Mouse (Mus musculus) ES-E14 (cell line): ENCODE measurements around the gene Cyp2s1. TPM values are rescaled to one million over a fixed set of nuclear protein-coding genes. Genes with fewer than 3 reads are reported as not detected.

Experiments used
- DNase-seq: peaks from one replicate; pipeline ENCODE4 v3.0.0-alpha.2; 2013; ENCODE audit warnings: low read depth, low spot score
- H3K27ac ChIP-seq: 2 replicates; pipeline ENCODE4 v1.5.1; 2012; ENCODE audit warnings: low read depth, mild to moderate bottlenecking, low read length, moderate library complexity, mixed read lengths; ENCODE audit not compliant: poor library complexity, insufficient read depth, severe bottlenecking
- H3K36me3 ChIP-seq: 2 replicates; pipeline ENCODE4 v1.6.1; 2012; ENCODE audit warnings: mild to moderate bottlenecking, low read length, moderate library complexity, mixed read lengths; ENCODE audit not compliant: control insufficient read depth, poor library complexity, insufficient read depth, severe bottlenecking
- H3K4me1 ChIP-seq, 2 experiments: fragments of 150-350 bp in 1 of 2; sonication (generic) in 1 of 2; 2 replicates each; pipeline ENCODE4 v1.6.1; 2012; ENCODE audit warnings: low read length in 2 of 2, mild to moderate bottlenecking in 1 of 2, mixed read lengths in 1 of 2; ENCODE audit not compliant: control insufficient read depth in 2 of 2, insufficient read depth in 2 of 2, poor library complexity in 1 of 2
- H3K4me3 ChIP-seq, 2 experiments: fragments of 150-350 bp in 1 of 2; sonication (generic) in 1 of 2; 2 replicates each; pipeline ENCODE4 v1.5.1; 2012; ENCODE audit warnings: low read length in 2 of 2, low read depth in 1 of 2, mild to moderate bottlenecking in 1 of 2, mixed read lengths in 1 of 2; ENCODE audit not compliant: insufficient read depth in 1 of 2, poor library complexity in 1 of 2, severe bottlenecking in 1 of 2
- H3K9ac ChIP-seq: 2 replicates; pipeline ENCODE4 v1.6.1; 2012; ENCODE audit warnings: low read depth, mild to moderate bottlenecking, low read length, mixed read lengths; ENCODE audit not compliant: poor library complexity, insufficient read depth, severe bottlenecking
- H3K9me3 ChIP-seq: fragments of 150-350 bp; sonication (generic); 2 replicates; pipeline ENCODE4 v1.6.1; 2012; ENCODE audit warnings: low read depth, mild to moderate bottlenecking, low read length; ENCODE audit not compliant: control insufficient read depth, insufficient read depth
- CHD2 ChIP-seq: IDR thresholded peaks from 2 replicates; pipeline ENCODE4 v1.6.1; 2014; ENCODE audit warnings: mild to moderate bottlenecking, low read depth, low read length, inconsistent platforms
- HCFC1 ChIP-seq: IDR thresholded peaks from 2 replicates; pipeline ENCODE4 v1.6.1; 2012; ENCODE audit warnings: low read length, inconsistent platforms, borderline replicate concordance; ENCODE audit not compliant: insufficient read depth
- MAFK ChIP-seq: IDR thresholded peaks from 2 replicates; pipeline ENCODE4 v1.6.1; 2014; ENCODE audit warnings: mild to moderate bottlenecking, low read depth, low read length, inconsistent platforms; ENCODE audit not compliant: insufficient read depth
- ZC3H11A ChIP-seq: IDR thresholded peaks from 2 replicates; pipeline ENCODE4 v1.6.1; 2012; ENCODE audit warnings: low read depth, mild to moderate bottlenecking, inconsistent platforms, low read length, borderline replicate concordance
- ZNF384 ChIP-seq: IDR thresholded peaks from 2 replicates; pipeline ENCODE4 v1.6.1; 2012; ENCODE audit warnings: low read depth, low read length, inconsistent platforms
- in situ Hi-C, 2 experiments: fragments of 600-800 bp; cut with MboI; formaldehyde crosslinking; loops; one replicate each; pipeline ENCODE4 v1.15.1; 2025; ENCODE audit warnings: low sequenced_read_pairs in 2 of 2, inconsistent platforms in 1 of 2; ENCODE audit not compliant: unreplicated experiment in 2 of 2
- total RNA-seq: library from RNA; depleted of rRNA; stranded (reverse); fragments of 300-350 nt; gene quantifications from 2 replicates; pipeline ENCODE4 v1.2.3, GENCODE M21; 2012

Gene Cyp2s1
- total RNA-seq, 1 experiment: 11.2 TPM

DNA sequence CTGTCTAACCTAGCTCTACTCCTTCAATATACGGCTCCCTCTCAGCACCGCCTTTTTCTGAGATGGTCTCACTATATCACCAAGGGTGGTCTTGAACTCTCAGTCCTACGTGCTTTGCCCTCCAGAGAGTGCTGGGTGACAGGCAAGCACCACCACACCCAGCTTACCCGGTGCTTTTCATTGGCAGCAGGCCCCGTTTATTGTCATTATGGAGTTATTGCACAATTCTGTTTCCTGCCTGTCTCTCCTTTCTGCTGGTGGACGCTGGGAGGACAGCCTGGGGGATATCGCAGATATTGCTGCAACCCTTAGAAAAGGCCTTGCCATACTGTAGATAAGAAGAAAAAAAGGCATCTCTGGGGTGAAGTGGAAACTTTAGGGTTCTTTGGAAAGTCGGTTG, 26.1 kb downstream of the Cyp2s1 start:
- Histone ChIP-seq H3K36me3 (no peaks in the 10 kb centered on the region), H3K4me3 (no peak overlapping the region), H3K27ac (no peak overlapping the region), H3K4me1 (no peaks in the 10 kb centered on the region; a peak in 1 of 4 replicates), H3K9ac (no peak overlapping the region), H3K9me3 (no peaks in the 10 kb centered on the region)
- no peak for DNase-seq
- in situ Hi-C loops: no loop called here
- TF ChIP-seq ZNF384 (no peak), ZC3H11A (no peak), HCFC1 (no peak), MAFK (no peak), CHD2 (no peak)

DNA sequence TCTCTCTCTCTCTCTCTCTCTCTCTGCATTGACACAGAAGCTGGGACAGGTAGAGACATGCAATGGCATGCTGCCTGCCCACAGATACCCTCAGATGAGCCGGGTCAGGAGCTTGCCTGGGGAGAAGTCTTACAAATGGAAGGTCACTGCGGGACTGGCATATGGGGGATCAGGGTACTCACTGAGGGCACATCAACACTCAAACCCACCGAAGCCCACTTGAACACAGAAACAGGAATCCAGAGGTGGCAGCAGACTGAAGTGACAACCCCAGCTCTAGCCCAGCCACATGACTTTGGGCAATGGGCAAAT, 27.6 kb downstream of the Cyp2s1 start:
- no peak for DNase-seq
- H3K4me3 ChIP-seq: no peak overlapping the region
- H3K9ac ChIP-seq: no peak overlapping the region
- no peaks in the 10 kb centered on the region for H3K9me3 ChIP-seq
- no peaks in the 10 kb centered on the region for H3K4me1 ChIP-seq
- in situ Hi-C loops: no loop called here
- H3K27ac ChIP-seq: no peak overlapping the region
- no peaks in the 10 kb centered on the region for H3K36me3 ChIP-seq
- TF ChIP-seq MAFK (no peak), HCFC1 (no peak), ZC3H11A (no peak), ZNF384 (no peak), CHD2 (no peak)

DNA sequence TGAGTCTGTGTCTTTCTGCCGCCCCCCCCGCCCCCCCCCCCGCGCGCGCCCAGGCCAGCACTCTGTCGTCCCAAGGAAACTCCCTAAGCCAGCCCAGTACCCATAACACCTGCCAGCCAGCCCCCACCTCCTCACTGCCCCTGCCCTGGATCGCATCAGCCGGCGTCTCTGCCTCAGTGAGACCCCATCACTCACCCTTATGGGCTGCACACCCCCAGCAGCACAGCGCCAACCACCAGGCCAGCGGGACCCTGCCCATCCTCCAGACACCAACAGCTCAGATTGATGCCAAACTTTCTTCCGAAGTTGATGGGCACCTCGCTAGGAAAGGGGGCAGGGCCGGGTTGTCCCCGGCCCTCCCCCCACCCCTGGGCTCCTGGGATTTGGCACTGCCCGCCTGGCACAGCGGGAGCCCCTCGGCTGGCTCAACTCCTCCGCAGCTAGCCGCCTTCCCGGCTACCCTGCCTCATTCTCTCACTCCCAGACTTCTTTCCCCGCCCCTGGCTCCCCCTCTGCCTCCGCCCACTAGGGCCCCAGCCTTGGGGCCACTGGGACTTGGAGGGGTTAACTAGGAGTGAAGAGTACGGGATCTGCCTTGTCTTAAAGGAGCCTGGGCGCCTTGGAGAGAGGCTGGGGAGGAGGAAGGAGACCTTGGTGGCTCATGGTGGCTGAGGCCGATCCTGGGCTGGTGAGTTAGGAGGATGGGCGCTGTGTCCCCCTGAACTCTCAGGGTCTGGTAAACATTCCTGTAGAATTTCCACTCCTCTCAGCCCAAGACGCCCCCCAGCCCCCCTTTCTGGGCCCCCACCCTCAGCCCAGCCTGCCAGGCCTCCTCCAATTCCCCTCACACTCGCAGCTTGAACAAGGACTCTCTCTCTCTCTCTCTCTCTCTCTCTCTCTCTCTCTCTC, 28.2 kb downstream of the Cyp2s1 start, which contains the start of gene Axl:
Axl (minus strand) TSS at position 486 of the 909 bp plus-strand sequence.
- H3K36me3 ChIP-seq: no peaks in the 10 kb centered on the region
- peak within 1 kb of the TSS; percentile 13; the same call in 1 of the 2 replicates for H3K9ac ChIP-seq
- no peaks in the 10 kb centered on the region for H3K9me3 ChIP-seq
- no peak for DNase-seq
- TF ChIP-seq HCFC1 (no peak), ZC3H11A (no peak), ZNF384 (no peak), MAFK (no peak), CHD2 (no peak)
- no peak within 1 kb of the TSS for H3K27ac ChIP-seq
- H3K4me1 ChIP-seq: no peaks in the 10 kb centered on the region
- in situ Hi-C loops: no loop called here
- H3K4me3 ChIP-seq: peak within 1 kb of the TSS; percentile 40 to 45

DNA sequence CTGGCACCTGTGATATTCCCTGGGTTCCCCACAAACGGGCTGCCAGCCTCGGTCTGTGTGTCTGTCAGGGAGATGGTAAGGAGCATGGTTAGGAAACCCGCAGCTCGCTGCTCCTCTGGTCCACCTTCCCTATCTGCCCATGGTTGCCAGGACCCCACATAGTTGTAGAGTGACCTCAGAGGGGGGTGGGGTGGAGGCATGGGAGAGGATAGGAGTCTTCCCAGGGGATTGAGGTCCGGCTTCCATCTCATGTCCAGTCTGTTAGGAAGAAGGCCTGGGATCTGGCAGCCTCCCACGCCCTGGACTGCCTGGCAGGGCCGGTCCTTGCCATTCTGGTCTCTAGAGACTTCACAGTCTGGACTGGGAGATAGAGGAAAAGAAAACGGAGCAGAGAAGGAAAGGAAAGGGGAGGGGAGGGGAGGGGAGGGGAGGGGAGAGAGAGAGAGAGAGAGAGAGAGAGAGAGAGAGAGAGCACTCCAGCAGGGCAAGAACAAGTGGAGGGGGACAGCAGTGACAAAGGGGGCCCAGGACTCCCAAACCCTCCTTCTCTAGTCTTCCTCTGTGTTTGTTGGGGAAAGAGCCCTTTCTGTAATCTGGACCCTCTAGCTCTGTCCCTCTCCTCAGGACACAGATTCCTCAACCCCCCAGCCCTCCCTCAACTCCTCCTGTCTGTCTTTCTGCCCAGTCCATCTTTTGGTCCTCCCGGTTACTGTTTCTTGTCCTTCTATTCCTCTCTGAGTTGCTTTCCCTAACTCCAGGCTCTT, 29.1 kb downstream of the Cyp2s1 start:
- no peak for DNase-seq
- Histone ChIP-seq H3K9ac (no peak overlapping the region), H3K36me3 (no peaks in the 10 kb centered on the region), H3K4me3 (peak overlapping the region in 1 of 2 experiments; percentile 40; a peak in 1 of 4 replicates), H3K9me3 (no peaks in the 10 kb centered on the region), H3K27ac (no peak overlapping the region), H3K4me1 (no peaks in the 10 kb centered on the region)
- in situ Hi-C loops: no loop called here
- TF ChIP-seq ZC3H11A: no peak
- TF ChIP-seq ZNF384: no peak
- no peak for TF ChIP-seq CHD2
- TF ChIP-seq MAFK: no peak
- TF ChIP-seq HCFC1: no peak
